Mouse (Mus musculus) hindbrain, embryonic 12.5 days (tissue): Measurements from ENCODE around the gene Ppfibp2. TPM values are rescaled to one million over a fixed set of nuclear protein-coding genes. Genes with fewer than 3 reads are reported as not detected.

Experiments used
- ATAC-seq: fragments of 200-750 bp; cut with Nextera tagmentation; 2 replicates; pipeline ENCODE4 v1.8.0; 2017; ENCODE audit warnings: moderate TSS enrichment; ENCODE audit not compliant: low FRiP score
- H3K27ac ChIP-seq: fragments of 300-500 bp; sonication (generic); 2 replicates; pipeline ENCODE4 v1.5.1; 2016; ENCODE audit warnings: mild to moderate bottlenecking
- H3K27me3 ChIP-seq: fragments of 300-500 bp; sonication (generic); 2 replicates; pipeline ENCODE4 v1.6.1; 2016; ENCODE audit warnings: mild to moderate bottlenecking
- H3K36me3 ChIP-seq: fragments of 300-500 bp; sonication (generic); 2 replicates; pipeline ENCODE4 v1.6.1; 2016; ENCODE audit warnings: mild to moderate bottlenecking
- H3K4me1 ChIP-seq: fragments of 300-500 bp; sonication (generic); 2 replicates; pipeline ENCODE4 v1.6.1; 2016
- H3K4me2 ChIP-seq: fragments of 300-500 bp; sonication (generic); replicated peaks from 2 replicates; pipeline ENCODE4 v1.6.1; 2016; ENCODE audit warnings: mild to moderate bottlenecking
- H3K4me3 ChIP-seq: fragments of 300-500 bp; sonication (generic); 2 replicates; pipeline ENCODE4 v1.5.1; 2016; ENCODE audit warnings: mild to moderate bottlenecking
- H3K9ac ChIP-seq: fragments of 300-500 bp; sonication (generic); 2 replicates; pipeline ENCODE4 v1.6.1; 2016; ENCODE audit warnings: mild to moderate bottlenecking, moderate library complexity
- H3K9me3 ChIP-seq: fragments of 300-500 bp; sonication (generic); replicated peaks from 2 replicates; pipeline ENCODE4 v1.6.1; 2016; ENCODE audit warnings: mild to moderate bottlenecking
- WGBS: fragments of 180-500 bp; shearing (Covaris S2); methylation state at CpG from one replicate; pipeline ENCODE4 v1.1.7; 2016; 5-methylcytosine and 5-hydroxymethylcytosine counted together
- polyA plus RNA-seq: library from polyadenylated mRNA; unstranded; fragments of >200 nt; fragmentation: Nextera tagmentation; extraction: Ambion mirVana; gene quantifications from 2 replicates; pipeline ENCODE4 v1.2.1, GENCODE M21; 2016

The Ppfibp2 gene
- polyA plus RNA-seq, 1 experiment from 2014 or later = 5.3 TPM

DNA sequence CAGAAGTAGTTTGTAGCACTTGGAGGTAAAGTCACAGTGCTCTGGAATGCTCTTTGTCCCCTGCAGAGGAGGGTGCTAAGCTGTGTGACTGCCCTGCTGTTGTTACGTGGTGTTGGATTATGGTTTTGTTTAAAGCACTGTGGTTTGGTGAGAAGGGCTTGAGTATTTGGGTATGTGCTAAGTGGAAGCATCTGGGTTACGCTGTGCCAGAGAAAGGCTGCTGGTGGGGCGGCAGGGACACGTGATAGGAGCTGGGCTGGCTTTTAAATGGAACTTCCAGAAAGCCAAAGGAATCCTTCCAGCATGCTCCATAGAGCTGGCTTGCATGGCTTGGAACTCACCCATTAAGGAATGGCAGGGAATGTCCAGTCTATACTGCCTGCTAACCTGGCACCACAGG is 24.2 kb downstream of the Ppfibp2 start:
- Histone ChIP-seq H3K4me2 (no peak overlapping the region), H3K36me3 (no peaks in the 10 kb centered on the region), H3K9me3 (no peaks in the 10 kb centered on the region; the same call in 1 of the 2 replicates), H3K9ac (no peak overlapping the region), H3K4me3 (no peak overlapping the region), H3K4me1 (peaks cover 4% of the 10 kb centered on the region; the same call in 1 of the 2 replicates), H3K27me3 (no peaks in the 10 kb centered on the region), H3K27ac (no peak overlapping the region)
- ATAC-seq = no peak
- 71% methylated on average over 4 of the region's 4 CpGs for WGBS

DNA sequence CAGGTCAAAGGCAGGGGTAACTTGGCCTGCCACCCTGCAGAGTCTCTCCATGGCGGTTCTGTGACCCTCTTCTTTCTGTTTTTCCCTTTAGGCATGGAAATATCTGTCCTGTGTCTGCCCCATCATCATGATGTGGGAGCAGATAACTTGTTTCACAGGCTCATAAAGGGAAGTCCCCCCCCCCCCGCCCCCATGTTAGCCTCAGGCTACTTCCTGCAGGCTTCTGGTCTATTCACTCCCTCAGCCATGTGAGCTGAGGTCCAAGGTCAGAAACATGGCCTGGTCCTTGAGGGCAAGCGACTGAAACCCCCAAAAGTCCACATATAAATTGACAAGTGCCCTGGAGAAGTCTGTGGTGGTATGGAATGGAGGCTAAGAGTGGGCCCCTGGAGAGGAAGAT is 25.1 kb downstream of the Ppfibp2 start:
- Histone ChIP-seq H3K36me3 (no peaks in the 10 kb centered on the region), H3K9me3 (no peaks in the 10 kb centered on the region; the same call in 1 of the 2 replicates), H3K27ac (no peak overlapping the region), H3K4me1 (peaks cover 4% of the 10 kb centered on the region; the same call in 1 of the 2 replicates), H3K4me3 (no peak overlapping the region), H3K9ac (no peak overlapping the region), H3K27me3 (no peaks in the 10 kb centered on the region), H3K4me2 (no peak overlapping the region)
- ATAC-seq = no peak
- WGBS = 72% methylated on average over 3 of the region's 3 CpGs

DNA sequence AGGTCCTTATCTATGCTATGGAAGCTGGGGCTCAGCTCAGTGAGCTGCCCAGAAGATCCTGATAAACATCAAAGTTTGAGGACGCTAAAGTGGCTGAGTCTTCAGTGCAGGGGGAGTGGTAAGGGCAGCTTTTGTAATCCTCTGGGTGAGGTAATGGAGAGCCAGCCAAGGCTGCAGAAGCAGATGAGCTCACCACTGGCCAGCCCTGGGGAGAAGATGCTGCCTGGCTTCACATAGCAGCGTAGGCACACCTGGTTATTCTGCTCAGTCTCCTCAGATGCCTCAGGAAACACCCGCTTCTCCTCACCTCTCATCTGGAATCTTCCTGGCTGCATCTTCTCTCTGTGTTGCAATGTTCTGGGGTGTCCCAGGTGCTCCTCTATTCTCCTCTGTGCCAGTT is 29.4 kb downstream of the Ppfibp2 start:
- no peak overlapping the region for H3K4me2 ChIP-seq
- no peaks in the 10 kb centered on the region for H3K4me1 ChIP-seq
- ATAC-seq = no peak
- no peak overlapping the region for H3K27ac ChIP-seq
- H3K27me3 ChIP-seq = no peaks in the 10 kb centered on the region
- no peaks in the 10 kb centered on the region for H3K9me3 ChIP-seq
- no peak overlapping the region for H3K4me3 ChIP-seq
- WGBS = 71% methylated on average over 3 of the region's 3 CpGs
- no peak overlapping the region for H3K9ac ChIP-seq
- no peaks in the 10 kb centered on the region for H3K36me3 ChIP-seq

DNA sequence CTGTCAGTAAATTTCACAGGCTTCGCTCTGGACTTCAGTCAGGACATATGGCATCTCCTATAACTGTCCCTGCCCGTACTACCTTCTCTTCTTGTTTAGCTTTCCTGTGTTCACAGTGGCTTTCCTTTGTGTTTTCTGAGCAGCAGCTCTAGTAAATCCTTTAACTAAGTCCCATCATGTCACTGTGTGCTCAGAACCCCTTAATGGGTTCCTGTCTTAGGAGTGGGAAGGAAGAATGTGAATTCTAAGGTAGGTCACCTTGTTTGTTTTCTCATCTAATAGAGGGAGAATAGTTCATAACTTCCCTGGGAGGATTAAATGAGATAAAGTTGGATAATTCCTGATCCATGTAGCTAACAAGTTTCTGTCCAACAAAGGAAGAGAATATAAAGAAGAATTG is 30.1 kb downstream of the Ppfibp2 start, which contains the start of gene 5330417H12Rik:
Gene 5330417H12Rik, minus strand, starts transcription at position 101 of the 400 bp plus-strand sequence.
- H3K4me3 ChIP-seq = no peak within 1 kb of the TSS
- no peaks in the 10 kb centered on the region for H3K36me3 ChIP-seq
- no peak within 1 kb of the TSS for H3K27ac ChIP-seq
- ATAC-seq = no peak
- no peaks in the 10 kb centered on the region for H3K9me3 ChIP-seq
- 82% methylated on average over 2 of the region's 2 CpGs for WGBS
- H3K9ac ChIP-seq = no peak within 1 kb of the TSS
- H3K4me1 ChIP-seq = no peaks in the 10 kb centered on the region
- no peaks in the 10 kb centered on the region for H3K27me3 ChIP-seq
- no peak within 1 kb of the TSS for H3K4me2 ChIP-seq

DNA sequence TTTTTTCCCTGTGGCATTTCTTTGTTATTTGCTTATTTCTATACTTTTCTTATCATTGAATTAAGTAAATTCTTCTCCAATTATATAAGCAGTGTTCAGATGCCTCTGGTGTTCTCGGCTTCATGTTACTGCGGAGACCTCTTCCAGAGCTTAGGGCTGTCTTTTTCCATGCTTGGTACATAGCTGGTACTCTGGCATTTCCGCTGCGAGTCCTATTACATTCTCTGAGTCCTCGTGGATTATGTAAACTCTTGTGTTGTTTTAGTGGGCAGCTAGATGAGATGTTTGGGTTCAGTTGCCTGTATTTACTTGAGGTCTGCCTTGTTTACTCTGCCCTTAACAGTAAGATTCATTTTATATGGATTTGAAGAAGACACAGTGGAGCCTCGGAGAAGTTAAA is 30.8 kb downstream of the Ppfibp2 start:
- Histone ChIP-seq H3K9me3 (no peaks in the 10 kb centered on the region), H3K9ac (no peak overlapping the region), H3K27me3 (no peaks in the 10 kb centered on the region), H3K4me1 (no peaks in the 10 kb centered on the region), H3K4me3 (no peak overlapping the region), H3K36me3 (no peaks in the 10 kb centered on the region), H3K4me2 (no peak overlapping the region), H3K27ac (no peak overlapping the region)
- no peak for ATAC-seq
- WGBS = 86% methylated on average over 6 of the region's 6 CpGs

DNA sequence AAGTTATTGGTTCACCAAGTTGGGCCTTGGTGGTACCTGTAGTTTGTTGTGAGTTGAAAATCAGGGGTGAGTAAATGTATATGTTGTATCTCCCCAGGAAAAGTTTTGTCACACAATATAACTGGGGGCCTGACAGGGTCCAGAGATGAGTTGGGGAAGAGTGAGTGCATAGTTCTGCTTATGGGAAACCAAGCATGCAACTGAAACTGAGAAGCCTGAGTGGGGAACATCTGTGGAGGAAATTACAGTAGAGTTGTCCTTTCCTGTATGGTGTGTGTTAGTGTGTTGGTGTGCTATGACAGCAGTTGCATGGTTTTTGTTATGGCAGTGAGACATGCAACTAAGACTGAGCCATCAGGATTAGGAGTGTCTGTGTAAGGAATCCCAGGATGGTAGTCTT is 33.4 kb downstream of the Ppfibp2 start:
- Histone ChIP-seq H3K27me3 (no peaks in the 10 kb centered on the region), H3K36me3 (no peaks in the 10 kb centered on the region), H3K9ac (no peak overlapping the region), H3K4me1 (no peaks in the 10 kb centered on the region), H3K4me2 (no peak overlapping the region), H3K4me3 (no peak overlapping the region), H3K9me3 (no peaks in the 10 kb centered on the region), H3K27ac (no peak overlapping the region)
- ATAC-seq = no peak

DNA sequence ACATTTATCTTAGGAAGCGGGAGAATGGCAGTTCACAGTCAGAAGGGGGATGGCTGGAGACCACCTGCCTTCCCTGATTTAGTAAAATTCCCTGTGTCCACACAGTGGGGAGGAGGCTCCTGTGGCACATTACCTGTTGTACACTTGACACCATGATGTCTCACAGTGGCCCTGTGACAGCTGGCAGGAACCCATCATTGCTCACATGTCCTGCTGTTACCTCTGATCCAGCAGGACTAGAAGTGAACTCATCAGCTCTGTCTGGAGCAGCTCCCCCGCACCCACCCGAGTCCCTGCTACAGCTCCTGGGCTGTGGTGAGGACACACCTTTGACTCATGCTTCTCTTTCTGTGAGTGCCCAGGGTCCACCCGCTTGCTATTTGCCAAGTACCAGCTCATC is 38.2 kb downstream of the Ppfibp2 start:
- H3K4me3 ChIP-seq = no peak overlapping the region
- H3K27ac ChIP-seq = no peak overlapping the region
- H3K4me2 ChIP-seq = no peak overlapping the region
- no peaks in the 10 kb centered on the region for H3K36me3 ChIP-seq
- no peaks in the 10 kb centered on the region for H3K27me3 ChIP-seq
- ATAC-seq = no peak
- no peaks in the 10 kb centered on the region for H3K4me1 ChIP-seq
- no peaks in the 10 kb centered on the region for H3K9me3 ChIP-seq
- WGBS = 91% methylated on average over 4 of the region's 4 CpGs
- H3K9ac ChIP-seq = no peak overlapping the region

DNA sequence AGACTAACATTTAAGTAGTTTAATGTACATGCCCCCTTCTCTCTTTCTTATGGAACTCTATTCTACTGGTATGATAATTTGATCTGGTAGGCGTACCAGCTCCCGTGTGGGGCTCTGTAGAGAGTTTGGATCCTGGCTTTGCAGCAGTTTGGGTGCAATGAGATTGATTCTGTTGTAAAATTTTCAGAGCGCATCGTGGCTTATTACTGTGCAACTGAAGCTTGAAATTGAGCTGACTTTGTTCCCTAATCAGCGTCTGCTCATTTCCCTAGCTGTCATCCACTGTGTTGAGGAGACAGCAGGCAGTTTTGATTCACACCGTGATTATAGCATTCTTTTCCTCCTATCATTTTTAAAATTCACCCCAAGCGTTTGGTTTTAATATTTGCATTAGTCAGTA is 42.4 kb downstream of the Ppfibp2 start:
- H3K27me3 ChIP-seq = no peaks in the 10 kb centered on the region
- H3K4me1 ChIP-seq = no peaks in the 10 kb centered on the region
- WGBS = 86% methylated on average over 7 of the region's 7 CpGs
- no peak overlapping the region for H3K4me3 ChIP-seq
- no peaks in the 10 kb centered on the region for H3K36me3 ChIP-seq
- ATAC-seq = no peak
- H3K27ac ChIP-seq = no peak overlapping the region
- no peaks in the 10 kb centered on the region for H3K9me3 ChIP-seq
- H3K9ac ChIP-seq = no peak overlapping the region
- no peak overlapping the region for H3K4me2 ChIP-seq

DNA sequence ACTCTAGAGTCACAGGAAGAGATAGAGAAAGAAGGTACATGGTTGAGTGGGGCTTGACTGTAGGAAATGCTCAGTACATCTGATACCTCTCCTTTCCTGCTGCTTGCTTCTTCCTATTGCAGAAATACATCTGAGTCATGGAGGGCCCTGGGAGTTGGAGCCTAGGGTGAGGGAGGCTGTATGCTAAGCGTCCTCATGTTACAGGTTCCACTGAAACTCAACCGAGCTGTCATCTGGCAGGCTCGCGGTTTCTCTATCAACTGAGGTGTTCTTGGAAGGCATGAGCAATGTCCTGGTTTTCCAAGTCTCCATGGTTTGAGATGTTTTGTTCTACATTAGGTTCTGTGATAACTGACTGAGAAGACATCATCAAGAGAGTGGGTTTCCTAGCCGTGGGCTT is 43.0 kb downstream of the Ppfibp2 start:
- Histone ChIP-seq H3K27me3 (no peaks in the 10 kb centered on the region), H3K27ac (no peak overlapping the region), H3K4me3 (no peak overlapping the region), H3K36me3 (no peaks in the 10 kb centered on the region), H3K9me3 (no peaks in the 10 kb centered on the region), H3K9ac (no peak overlapping the region), H3K4me2 (no peak overlapping the region), H3K4me1 (no peaks in the 10 kb centered on the region)
- no peak for ATAC-seq
- 83% methylated on average over 5 of the region's 5 CpGs for WGBS

DNA sequence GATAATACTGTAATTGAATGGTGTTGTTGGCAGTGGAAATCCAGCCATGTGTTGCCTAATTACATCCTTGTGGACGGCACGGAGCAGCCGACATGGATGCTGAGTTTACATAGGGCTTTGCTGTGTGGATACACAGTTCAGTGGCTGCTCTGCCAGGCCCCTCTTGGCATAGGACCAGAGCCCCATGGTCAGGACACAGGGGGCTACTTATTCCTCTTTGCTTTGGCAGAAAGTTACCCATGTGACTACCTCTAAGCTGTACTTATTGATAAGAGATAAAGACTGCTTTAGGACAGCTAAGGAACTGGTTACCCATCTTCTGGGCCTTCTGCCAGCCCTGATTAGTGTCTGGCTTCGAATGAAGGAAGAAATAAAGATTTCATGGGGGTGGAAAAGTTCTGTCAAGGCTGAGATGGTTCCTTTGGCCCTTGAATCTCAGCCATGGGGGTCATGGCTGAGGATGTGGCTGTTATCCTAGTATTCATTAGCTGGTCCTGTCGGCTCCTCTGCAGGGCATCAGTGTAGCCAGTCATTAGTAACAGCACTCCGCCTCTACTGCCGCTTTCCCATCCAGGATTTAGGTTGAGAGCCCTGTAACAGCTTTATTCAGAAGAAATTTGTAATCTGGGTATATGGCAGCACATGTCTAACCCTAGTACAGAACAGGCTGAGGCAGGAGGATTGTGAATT is 47.7 kb downstream of the Ppfibp2 start:
- Histone ChIP-seq H3K27me3 (no peaks in the 10 kb centered on the region), H3K4me3 (no peak overlapping the region), H3K4me1 (no peaks in the 10 kb centered on the region), H3K36me3 (no peaks in the 10 kb centered on the region), H3K27ac (no peak overlapping the region), H3K9ac (no peak overlapping the region), H3K9me3 (peaks cover 5% of the 10 kb centered on the region; the same call in 1 of the 2 replicates), H3K4me2 (no peak overlapping the region)
- no peak for ATAC-seq
- WGBS = 86% methylated on average over 7 of the region's 7 CpGs

DNA sequence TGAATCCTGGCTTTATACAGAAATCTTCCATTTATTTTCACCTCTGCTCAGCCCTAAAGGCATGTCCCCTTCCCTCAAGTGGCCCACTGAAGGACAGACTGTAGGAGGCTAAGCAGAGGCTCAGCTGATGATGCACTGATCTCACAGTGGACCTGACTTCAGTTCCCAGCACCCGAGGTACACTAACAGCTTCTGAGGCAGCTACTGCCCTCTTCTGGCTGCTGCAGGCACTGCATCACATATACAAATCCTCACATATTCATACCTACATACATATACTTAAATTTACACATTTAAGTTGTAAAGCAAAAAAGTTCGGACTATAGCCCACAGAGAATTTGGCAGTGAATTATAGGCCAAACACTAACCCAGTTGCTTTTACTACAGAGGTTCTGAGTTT is 50.0 kb downstream of the Ppfibp2 start:
- Histone ChIP-seq H3K27ac (no peak overlapping the region), H3K9ac (no peak overlapping the region), H3K4me2 (no peak overlapping the region), H3K4me3 (no peak overlapping the region), H3K36me3 (no peaks in the 10 kb centered on the region), H3K27me3 (no peaks in the 10 kb centered on the region), H3K9me3 (peaks cover 5% of the 10 kb centered on the region; the same call in 1 of the 2 replicates), H3K4me1 (no peaks in the 10 kb centered on the region)
- no peak for ATAC-seq
- 87% methylated on average over 2 of the region's 2 CpGs for WGBS

DNA sequence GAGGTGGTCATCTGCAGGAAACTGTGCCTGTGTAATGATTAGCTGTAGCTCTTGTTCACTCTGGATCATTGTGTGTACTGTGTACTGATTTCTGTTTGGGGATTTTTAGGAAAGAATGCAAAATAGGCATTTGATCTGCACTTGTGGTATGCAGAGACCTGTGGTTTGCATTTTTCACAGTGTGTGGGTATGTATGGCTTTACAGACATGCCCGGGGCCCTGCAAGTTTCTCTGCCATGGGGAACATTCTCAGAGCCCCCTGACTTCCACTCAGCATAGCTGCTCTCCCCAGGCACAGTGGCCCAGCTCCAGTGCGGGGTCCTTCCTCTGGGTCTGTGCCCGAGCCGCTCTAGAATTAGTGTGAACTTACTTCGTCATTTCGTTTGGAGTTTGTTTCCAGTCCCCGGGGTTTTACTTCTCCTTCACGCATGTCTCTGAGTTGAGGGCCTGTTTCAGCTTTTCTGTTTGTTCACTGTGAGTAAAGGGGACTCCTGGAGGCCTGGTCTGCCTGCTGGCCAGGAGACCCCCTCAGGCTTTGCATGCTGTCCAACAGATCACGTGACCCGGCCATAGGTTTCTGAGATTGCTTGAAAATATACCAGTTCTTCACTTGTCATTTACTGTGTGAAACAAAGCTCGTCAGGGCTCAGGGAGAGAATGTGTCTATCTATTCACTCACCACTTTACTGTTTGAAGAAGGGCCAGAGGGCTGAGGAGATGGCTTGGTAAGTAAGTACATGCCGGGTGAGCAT is 54.1 kb downstream of the Ppfibp2 start:
- Histone ChIP-seq H3K36me3 (no peaks in the 10 kb centered on the region), H3K9ac (no peak overlapping the region), H3K4me3 (no peak overlapping the region), H3K27ac (no peak overlapping the region), H3K27me3 (no peaks in the 10 kb centered on the region), H3K9me3 (peaks cover 5% of the 10 kb centered on the region; the same call in 1 of the 2 replicates), H3K4me1 (no peaks in the 10 kb centered on the region), H3K4me2 (no peak overlapping the region)
- ATAC-seq = no peak
- WGBS = 79% methylated on average over 12 of the region's 12 CpGs

DNA sequence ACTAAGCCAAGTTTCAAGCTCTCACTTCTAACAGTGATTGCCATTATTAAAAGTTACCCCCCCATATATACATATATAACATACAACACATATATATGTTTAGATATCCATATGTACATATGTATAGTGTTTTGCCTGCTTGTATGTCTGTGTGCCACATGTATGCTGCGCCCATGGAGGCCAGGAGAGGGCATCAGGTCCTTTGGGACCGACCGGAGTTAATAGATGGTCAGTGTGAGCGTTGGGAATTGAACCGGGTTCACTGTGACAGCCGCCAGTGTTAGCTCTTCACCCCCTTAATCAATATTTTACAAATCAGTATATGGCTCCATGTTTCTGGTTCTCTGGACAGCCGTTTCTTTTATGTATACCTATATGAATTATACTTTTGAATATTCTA is 55.0 kb downstream of the Ppfibp2 start:
- Histone ChIP-seq H3K27me3 (no peaks in the 10 kb centered on the region), H3K27ac (no peak overlapping the region), H3K36me3 (no peaks in the 10 kb centered on the region), H3K4me2 (no peak overlapping the region), H3K9ac (no peak overlapping the region), H3K9me3 (peaks cover 1% of the 10 kb centered on the region; the same call in 1 of the 2 replicates), H3K4me3 (no peak overlapping the region), H3K4me1 (no peaks in the 10 kb centered on the region)
- 86% methylated on average over 7 of the region's 7 CpGs for WGBS
- ATAC-seq = no peak
